Mouse (Mus musculus): ENCODE data around the gene Cfap77. TPM values are rescaled to one million over a fixed set of nuclear protein-coding genes. Genes with fewer than 3 reads are reported as not detected.

The Cfap77 gene
- polyA plus RNA-seq, 1 experiment: not detected

DNA sequence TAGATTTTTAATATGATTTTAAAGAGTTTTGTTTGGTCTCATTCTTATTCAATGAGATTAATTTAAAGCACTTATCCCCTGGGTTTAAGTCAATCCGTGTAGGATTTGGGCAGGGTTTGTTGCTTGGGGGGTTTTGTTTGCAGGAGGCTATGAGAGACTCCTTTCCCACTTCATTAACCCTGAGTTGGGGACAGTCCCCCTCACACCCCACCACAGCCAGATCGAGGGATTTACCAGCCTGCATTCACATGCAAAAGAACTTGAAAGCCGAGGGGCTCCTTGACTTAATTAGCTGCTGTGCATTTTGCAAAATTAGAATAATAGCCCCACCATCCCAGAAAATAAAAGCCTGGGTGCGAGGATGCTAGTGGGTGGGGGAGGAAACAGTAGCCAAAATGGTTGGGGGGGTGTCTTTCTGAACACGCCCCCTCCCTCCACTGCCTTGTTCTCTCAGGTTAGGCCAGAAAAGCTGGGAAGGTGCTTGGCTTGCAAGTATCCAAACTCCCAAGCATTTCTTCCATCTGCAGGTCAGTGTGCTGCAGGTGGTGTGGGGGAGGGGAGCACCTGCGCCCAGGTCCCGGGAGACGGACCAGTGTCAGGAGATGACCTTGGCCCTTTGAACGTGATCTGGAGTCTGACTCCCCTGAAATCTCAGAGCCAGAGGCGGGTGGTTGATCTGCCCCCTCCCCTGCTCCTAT, 147.0 kb downstream of the Cfap77 start:
- no peak for TF ChIP-seq POLR2A (IDR thresholded peaks at IDR 0.05; ENCODE audit: insufficient read depth, low read depth, low read length)
- no peak for TF ChIP-seq CTCF (IDR thresholded peaks at IDR 0.05; ENCODE audit: insufficient read depth, low read depth, low read length)
- Histone ChIP-seq H3K27ac (ENCODE audit: insufficient read depth, low read depth, low read length) (no peak overlapping the region), H3K4me3 (ENCODE audit: insufficient read depth, low read depth, low read length) (no peak overlapping the region), H3K4me1 (ENCODE audit: control insufficient read depth, insufficient read depth, low read length) (peaks cover 10% of the 10 kb centered on the region)
- WGBS: 31% methylated on average over 10 of the region's 10 CpGs

DNA sequence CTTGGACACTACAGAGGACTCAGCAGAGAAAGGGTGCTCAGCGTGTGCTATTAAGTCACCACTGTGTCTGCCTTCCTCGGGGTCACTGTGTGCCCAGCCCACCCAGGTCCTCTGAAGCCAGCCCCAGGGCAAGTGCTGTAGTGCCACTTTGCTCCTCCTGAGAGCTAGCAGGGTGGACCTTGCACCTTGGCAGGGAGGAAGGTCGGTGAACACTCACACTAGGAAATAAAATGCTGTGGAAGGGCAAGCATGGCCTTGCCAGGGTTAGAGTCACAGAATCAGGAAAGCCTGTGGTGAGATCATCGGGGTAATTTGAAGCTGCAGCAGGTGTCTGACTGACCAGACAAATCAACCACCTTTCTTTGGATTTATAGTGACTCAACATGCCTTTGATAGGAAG, 149.3 kb downstream of the Cfap77 start:
- TF ChIP-seq CTCF (IDR thresholded peaks at IDR 0.05; ENCODE audit: insufficient read depth, low read depth, low read length) (no peak), POLR2A (IDR thresholded peaks at IDR 0.05; ENCODE audit: insufficient read depth, low read depth, low read length) (no peak)
- WGBS: 66% methylated on average over 4 of the region's 4 CpGs
- peaks cover 10% of the 10 kb centered on the region for H3K4me1 ChIP-seq (ENCODE audit: control insufficient read depth, insufficient read depth, low read length)
- no peak overlapping the region for H3K27ac ChIP-seq (ENCODE audit: insufficient read depth, low read depth, low read length)
- H3K4me3 ChIP-seq (ENCODE audit: insufficient read depth, low read depth, low read length): no peak overlapping the region

DNA sequence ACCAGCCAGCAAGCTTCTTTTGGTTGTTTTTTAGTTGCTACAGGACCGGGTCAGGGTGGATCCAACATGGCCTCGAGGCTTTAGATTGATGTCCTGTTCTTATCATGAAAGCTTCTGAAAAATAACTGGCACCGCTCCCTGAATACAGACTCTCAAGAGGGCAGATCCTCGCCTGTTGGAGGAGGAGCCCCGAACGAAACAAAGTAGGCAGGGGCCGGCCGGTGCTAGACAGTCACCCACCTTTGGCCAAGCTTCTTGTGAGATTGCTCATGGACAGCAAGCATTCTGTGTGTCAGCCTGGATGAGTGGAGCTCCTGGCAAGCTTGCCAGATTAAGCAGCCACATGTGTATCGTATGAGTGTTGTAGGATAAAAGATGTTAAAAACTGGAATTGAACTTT, 150.1 kb downstream of the Cfap77 start:
- 88% methylated on average over 9 of the region's 9 CpGs for WGBS
- H3K4me1 ChIP-seq (ENCODE audit: control insufficient read depth, insufficient read depth, low read length): peaks cover 10% of the 10 kb centered on the region
- TF ChIP-seq POLR2A (IDR thresholded peaks at IDR 0.05; ENCODE audit: insufficient read depth, low read depth, low read length): no peak
- no peak overlapping the region for H3K4me3 ChIP-seq (ENCODE audit: insufficient read depth, low read depth, low read length)
- H3K27ac ChIP-seq (ENCODE audit: insufficient read depth, low read depth, low read length): no peak overlapping the region

DNA sequence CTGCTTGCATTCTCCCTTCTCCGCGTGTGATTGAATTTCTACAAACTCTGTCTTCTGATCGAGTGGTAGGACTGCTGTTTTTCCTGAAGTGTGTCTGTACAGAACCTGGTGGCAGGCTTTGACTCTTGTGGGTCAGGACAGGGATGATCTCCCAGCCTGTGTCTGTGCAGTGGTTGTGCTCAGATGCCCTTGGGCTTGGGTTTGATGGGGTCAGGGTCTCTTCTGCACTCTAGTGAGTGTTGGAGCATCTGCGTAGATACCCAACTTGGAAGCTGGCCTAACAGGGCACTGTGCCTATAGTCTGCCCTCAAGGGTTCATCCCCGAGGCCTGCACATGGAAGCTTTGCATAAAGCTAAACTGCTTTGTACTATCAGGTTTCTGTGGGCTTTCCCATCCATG, 151.0 kb downstream of the Cfap77 start:
- 90% methylated on average over 5 of the region's 5 CpGs for WGBS
- H3K4me1 ChIP-seq (ENCODE audit: control insufficient read depth, insufficient read depth, low read length): peaks cover 9% of the 10 kb centered on the region
- TF ChIP-seq CTCF (IDR thresholded peaks at IDR 0.05; ENCODE audit: insufficient read depth, low read depth, low read length): no peak
- TF ChIP-seq POLR2A (IDR thresholded peaks at IDR 0.05; ENCODE audit: insufficient read depth, low read depth, low read length): no peak
- no peak overlapping the region for H3K4me3 ChIP-seq (ENCODE audit: insufficient read depth, low read depth, low read length)
- H3K27ac ChIP-seq (ENCODE audit: insufficient read depth, low read depth, low read length): no peak overlapping the region

DNA sequence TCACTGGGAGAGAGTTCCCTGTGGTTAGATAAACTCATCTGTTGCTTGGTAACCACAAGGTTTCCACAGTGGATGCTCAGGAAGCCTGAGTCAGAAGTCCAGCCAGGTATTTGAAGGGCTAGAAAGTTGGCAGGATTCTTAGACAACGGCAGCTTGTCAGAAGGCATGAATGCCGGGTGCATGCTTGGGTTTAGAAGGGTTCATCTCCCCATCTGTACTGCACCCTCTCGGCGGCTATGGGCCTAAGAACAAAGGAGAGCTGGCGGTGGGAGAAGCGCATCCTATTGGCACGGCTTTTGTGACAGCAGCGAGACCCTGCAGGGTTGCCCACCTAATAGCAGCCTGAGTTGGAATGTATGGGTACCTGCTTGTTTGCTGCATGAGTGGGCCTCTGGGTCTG, 152.6 kb downstream of the Cfap77 start:
- 91% methylated on average over 8 of the region's 8 CpGs for WGBS
- H3K27ac ChIP-seq (ENCODE audit: insufficient read depth, low read depth, low read length): no peak overlapping the region
- no peak for TF ChIP-seq CTCF (IDR thresholded peaks at IDR 0.05; ENCODE audit: insufficient read depth, low read depth, low read length)
- no peak for TF ChIP-seq POLR2A (IDR thresholded peaks at IDR 0.05; ENCODE audit: insufficient read depth, low read depth, low read length)
- H3K4me1 ChIP-seq (ENCODE audit: control insufficient read depth, insufficient read depth, low read length): peaks cover 3% of the 10 kb centered on the region; the same call in 1 of the 2 replicates
- no peak overlapping the region for H3K4me3 ChIP-seq (ENCODE audit: insufficient read depth, low read depth, low read length)

DNA sequence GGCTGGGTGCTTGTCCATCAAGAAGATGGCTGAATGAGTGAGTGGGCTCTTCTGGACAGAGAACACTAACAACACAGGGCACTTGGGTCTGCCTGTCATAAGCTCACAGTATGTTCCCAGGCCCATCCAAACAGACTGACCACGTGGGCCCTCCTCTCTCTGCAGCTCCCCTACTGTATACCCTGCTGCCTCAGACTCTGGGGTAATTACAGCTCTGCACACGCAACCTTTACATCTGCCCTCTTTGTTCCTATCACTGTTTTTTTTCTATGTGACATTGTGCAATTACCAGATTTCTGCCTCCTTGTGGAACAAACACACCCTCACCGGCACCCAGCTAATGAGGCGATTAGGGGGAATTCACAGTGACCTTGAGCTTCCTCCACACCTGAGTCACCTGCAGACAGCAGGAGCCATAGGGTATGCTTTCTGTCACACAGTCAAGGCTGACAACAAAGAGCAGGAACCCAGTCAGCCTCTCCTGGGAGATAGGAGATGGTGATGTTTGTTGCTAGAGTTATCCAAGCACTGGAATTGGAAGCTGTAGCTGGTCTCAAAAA, 157.4 kb downstream of the Cfap77 start:
- 57% methylated on average over 4 of the region's 4 CpGs for WGBS
- no peak overlapping the region for H3K27ac ChIP-seq (ENCODE audit: insufficient read depth, low read depth, low read length)
- H3K4me3 ChIP-seq (ENCODE audit: insufficient read depth, low read depth, low read length): no peak overlapping the region

DNA sequence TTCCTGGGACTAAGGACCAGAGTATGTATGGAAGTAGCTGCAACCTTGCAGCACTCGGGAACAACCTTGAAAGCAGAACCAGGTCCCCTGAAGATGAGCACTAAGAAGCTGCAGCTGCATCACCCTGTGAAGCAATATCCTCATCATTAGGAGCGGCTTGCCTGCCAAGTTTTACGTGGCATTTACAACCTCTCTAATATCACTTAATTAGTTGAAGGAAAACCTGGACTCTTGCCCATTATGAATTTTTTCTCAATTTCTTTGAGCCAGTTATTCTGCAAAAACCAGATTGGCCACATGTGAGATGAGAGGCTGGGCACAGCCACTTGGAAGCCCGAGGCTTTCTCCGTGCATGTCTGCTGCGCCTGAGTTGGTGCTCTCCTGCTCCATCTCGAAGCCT, 159.0 kb downstream of the Cfap77 start:
- H3K4me3 ChIP-seq (ENCODE audit: insufficient read depth, low read depth, low read length): no peak overlapping the region
- WGBS: 82% methylated on average over 7 of the region's 7 CpGs
- H3K4me1 ChIP-seq (ENCODE audit: control insufficient read depth, insufficient read depth, low read length): peaks cover 5% of the 10 kb centered on the region; the same call in 1 of the 2 replicates
- no peak overlapping the region for H3K27ac ChIP-seq (ENCODE audit: insufficient read depth, low read depth, low read length)
- TF ChIP-seq CTCF (IDR thresholded peaks at IDR 0.05; ENCODE audit: insufficient read depth, low read depth, low read length) (no peak), POLR2A (IDR thresholded peaks at IDR 0.05; ENCODE audit: insufficient read depth, low read depth, low read length) (no peak)

More for the DNA sequence above, 157.4 kb downstream of the Cfap77 start:
- H3K4me1 ChIP-seq (ENCODE audit: control insufficient read depth, insufficient read depth, low read length): peaks cover 5% of the 10 kb centered on the region; the same call in 1 of the 2 replicates
- TF ChIP-seq CTCF (IDR thresholded peaks at IDR 0.05; ENCODE audit: insufficient read depth, low read depth, low read length): no peak
- no peak for TF ChIP-seq POLR2A (IDR thresholded peaks at IDR 0.05; ENCODE audit: insufficient read depth, low read depth, low read length)

DNA sequence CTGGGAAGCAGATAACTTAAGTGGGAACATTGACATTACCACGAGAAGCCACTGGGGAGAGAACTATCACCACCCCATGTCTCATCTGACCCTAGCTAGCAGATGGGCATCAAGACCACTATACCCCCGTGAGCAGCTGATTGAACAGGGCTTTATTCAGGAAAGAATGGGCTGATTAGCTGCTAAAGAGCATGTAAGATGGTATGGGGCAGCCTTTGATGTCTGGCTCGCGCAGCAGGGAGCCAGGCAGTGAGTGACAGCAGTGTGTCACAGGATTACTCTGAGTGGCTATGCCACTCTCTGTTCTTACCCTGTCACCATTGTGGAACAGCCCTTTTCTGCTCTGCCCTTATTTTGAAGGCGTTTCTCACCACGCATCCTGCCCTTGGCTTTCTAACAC, 161.3 kb downstream of the Cfap77 start:
- Histone ChIP-seq H3K4me1 (ENCODE audit: control insufficient read depth, insufficient read depth, low read length) (peaks cover 5% of the 10 kb centered on the region; the same call in 1 of the 2 replicates), H3K4me3 (ENCODE audit: insufficient read depth, low read depth, low read length) (no peak overlapping the region), H3K27ac (ENCODE audit: insufficient read depth, low read depth, low read length) (no peak overlapping the region)
- TF ChIP-seq POLR2A (IDR thresholded peaks at IDR 0.05; ENCODE audit: insufficient read depth, low read depth, low read length) (no peak), CTCF (IDR thresholded peaks at IDR 0.05; ENCODE audit: insufficient read depth, low read depth, low read length) (no peak)
- 74% methylated on average over 6 of the region's 6 CpGs for WGBS

DNA sequence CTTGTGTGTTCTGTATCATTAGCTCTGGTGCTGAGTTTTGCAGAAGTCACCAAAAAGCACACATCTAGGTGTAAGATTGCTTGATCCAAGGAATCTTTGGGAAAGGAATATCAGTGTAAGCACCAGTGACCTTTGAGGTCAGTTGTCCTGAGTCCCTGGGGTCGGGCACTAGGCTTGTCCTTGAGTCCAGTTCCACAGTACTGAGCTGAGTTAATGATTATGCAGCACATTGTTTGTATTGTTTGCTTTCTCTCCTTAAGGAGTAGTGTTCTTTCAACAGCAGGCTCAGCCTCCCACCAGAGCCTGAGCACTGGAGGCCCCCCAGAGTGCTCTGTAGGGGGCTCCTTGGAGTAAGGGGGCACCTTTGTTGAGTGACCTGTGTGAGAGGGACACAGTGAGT, 162.1 kb downstream of the Cfap77 start:
- Histone ChIP-seq H3K4me1 (ENCODE audit: control insufficient read depth, insufficient read depth, low read length) (peaks cover 5% of the 10 kb centered on the region; the same call in 1 of the 2 replicates), H3K27ac (ENCODE audit: insufficient read depth, low read depth, low read length) (no peak overlapping the region), H3K4me3 (ENCODE audit: insufficient read depth, low read depth, low read length) (no peak overlapping the region)
- 44% methylated on average over 1 of the region's 1 CpGs for WGBS
- TF ChIP-seq CTCF (IDR thresholded peaks at IDR 0.05; ENCODE audit: insufficient read depth, low read depth, low read length) (no peak), POLR2A (IDR thresholded peaks at IDR 0.05; ENCODE audit: insufficient read depth, low read depth, low read length) (no peak)
